Mouse (Mus musculus) small intestine, adult 2 months (tissue): ENCODE results near the gene Fh1.

Experiments
- CTCF ChIP-seq: fragments of 200-500 bp; IDR thresholded peaks from 2 replicates; pipeline ENCODE4 v1.5.1; 2012; ENCODE audit warnings: low read depth, mild to moderate bottlenecking, control low read depth, inconsistent platforms, low read length, moderate library complexity, mixed read lengths; ENCODE audit not compliant: insufficient replicate concordance, insufficient read length; ENCODE audit errors: extremely low read depth
- POLR2A ChIP-seq: fragments of 200-500 bp; IDR thresholded peaks from 2 replicates; pipeline ENCODE4 v1.6.1; 2012; ENCODE audit warnings: low read depth, mild to moderate bottlenecking, control low read depth, inconsistent platforms, low read length, moderate library complexity

DNA sequence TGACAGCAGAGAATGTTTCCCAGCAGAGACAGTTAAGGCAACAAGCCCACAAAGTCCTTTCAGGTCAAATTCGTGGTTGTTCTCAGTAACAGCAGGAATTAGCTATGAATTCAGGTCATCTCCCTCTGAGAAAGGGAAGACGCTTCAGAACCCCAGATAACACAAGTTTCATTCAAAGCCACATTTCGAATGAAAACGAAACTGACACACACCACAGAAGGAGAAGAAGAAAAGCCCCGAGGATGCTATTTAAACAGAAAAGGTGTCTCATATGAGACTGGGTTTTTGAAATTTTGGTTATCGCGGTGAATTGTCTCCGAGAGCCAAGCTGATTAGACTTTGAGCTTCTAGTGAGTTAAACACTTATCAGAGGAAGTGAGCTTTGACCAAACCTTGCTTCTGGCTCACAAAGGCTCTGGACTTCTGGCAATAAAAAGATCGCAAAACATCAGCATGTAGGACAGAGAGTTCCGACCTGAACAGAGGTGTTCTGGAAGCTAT, 6.3 kb upstream of the Fh1 start:
- TF ChIP-seq POLR2A = no peak
- no peak for TF ChIP-seq CTCF
